Mouse (Mus musculus) heart, postnatal 4 days (tissue): ENCODE data around the gene Dhx57. TPM values are rescaled to one million over a fixed set of nuclear protein-coding genes. Genes with fewer than 3 reads are reported as not detected.
"Not testable (repeated sequence)": the region's sequence is repeated elsewhere in the genome, so short reads cannot be mapped to it uniquely, and the experiment has no call there.

Source experiments
- DNase-seq: peaks from one replicate; pipeline ENCODE4 v3.0.0; 2021
- total RNA-seq, 2 experiments: library from RNA; stranded (reverse); gene quantifications; 2 replicates each; pipeline ENCODE4 v1.2.3; 2021

Gene Dhx57
- total RNA-seq, result 1 to 10 TPM; 9.2 to 9.3 TPM

DNA sequence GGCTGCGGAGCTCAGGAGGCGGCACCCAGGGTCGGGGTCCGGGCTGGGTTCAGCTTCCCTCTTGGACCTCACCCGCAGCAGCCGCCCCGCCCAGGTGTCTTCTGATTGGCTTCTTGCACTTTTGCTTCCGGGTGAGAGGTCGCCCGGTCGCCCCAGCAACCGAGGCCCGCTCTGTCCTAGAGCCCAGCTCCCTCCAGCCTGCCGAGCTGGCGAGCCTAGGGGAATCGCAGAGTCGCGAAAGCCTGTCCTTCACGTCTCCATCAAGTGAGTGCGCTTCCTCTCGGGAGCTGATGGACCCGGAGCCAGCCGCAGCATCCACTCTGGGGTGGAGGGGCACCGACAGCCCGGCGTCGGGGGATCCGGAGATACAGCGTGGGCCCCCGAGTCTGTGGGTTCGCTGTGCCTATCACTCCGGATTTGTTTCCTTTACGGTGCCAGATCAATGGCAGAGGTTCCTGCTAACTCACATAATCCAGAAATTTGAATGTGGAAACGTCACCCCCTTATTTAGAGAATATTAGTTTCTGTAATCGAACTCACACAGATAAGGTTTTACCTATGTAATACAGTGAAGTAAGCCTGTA lies at the start of gene Dhx57, which contains the start of gene Morn2:
Gene Dhx57 (minus strand): TSS at position 403 of the 584 bp plus-strand sequence.
Gene Morn2 (plus strand): TSS at position 130 of the 584 bp plus-strand sequence.
- DNase-seq, result peak; percentile 99

GRCm38 (mm10) chr17:80332386-80332785 lies 42.1 kb upstream of the Dhx57 start:
- DNase-seq, result peak; percentile 7

- DNase-seq, result no peak
Observed at GRCm38 (mm10) chr17:80326431-80326830, 36.2 kb upstream of the Dhx57 start.

DNA sequence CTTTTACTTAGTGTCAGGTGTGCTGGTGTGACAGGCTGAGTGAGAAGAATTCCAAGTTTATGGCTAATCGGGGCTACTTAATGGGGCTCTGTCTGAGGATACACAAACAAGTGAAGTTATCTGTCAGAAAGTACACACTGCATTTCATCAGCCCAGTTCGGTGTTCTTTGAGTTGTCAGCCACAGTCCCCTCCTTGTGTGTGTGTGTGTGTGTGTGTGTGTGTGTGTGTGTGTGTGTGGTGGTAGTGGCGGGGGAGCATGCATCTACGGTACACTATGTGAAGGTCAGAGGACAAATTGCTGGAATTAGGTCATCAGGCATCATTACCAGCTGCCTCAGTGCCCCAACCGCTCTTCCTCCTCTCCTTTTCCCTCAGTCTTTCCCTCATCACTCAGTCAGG lies 35.2 kb upstream of the Dhx57 start:
- DNase-seq, result no peak

GRCm38 (mm10) chr17:80324521-80324920 lies 34.2 kb upstream of the Dhx57 start:
- no peak for DNase-seq

DNA sequence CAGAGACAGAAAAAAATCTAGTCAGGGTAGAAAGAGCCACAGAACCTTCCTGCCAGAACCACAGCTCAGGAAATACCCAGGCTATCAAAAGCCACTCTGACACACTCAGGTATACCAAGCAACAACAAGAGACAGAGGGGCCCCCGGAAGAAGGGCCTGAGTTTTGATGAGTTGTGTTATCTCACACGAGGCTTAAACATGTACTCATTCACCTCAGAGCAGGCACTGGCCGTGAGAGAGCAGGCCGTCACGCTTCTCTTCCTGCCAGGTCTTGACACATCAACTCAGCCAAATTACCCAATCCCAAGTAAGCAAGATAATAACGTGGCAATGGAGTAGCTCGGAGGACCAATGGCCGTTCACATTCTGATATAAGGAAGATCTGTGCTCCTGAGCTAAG lies 33.4 kb upstream of the Dhx57 start:
- DNase-seq, result no peak

DNA sequence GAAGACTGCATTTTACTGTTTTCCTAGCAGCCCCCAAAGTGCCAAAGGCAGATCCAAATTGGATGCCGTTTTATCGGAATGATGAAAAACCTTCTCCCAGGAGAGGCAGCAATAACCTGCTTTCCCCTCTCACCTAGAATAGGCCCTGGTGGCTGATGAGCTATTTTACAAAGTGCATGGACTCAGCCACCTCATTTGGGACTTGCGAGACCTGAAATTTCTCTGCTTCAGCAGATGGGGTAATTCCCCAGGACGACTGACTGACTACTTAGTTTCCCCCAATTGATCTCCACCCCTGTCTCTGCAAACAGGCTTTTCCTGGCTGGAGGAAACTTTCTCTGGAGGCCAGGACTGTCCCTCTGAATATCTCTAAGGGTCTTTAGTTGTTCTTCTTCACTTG lies 32.7 kb upstream of the Dhx57 start:
- no peak for DNase-seq

- DNase-seq, result no peak
Observed at GRCm38 (mm10) chr17:80322228-80322627, 32.0 kb upstream of the Dhx57 start.

- no peak for DNase-seq
Observed at GRCm38 (mm10) chr17:80312405-80312804, 22.1 kb upstream of the Dhx57 start.

DNA sequence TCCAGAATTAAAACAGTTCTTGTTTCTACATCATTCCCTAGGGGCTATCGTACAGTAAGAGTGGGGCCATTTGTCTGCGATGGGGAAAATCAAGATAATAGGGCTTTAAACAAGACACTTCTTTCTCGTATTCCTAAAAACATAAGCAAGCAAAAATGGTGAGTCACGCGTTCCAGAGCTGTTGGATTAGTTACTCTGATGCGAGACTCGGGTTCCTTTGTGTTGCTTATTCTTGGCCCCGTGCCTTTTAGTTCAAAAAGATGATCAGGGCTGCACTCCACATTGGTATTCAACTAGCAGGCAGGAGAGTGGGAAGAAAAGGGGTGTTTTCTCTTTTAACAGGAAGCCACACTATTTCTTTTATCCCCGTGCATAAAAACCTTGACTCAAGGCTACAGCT lies 21.5 kb upstream of the Dhx57 start:
- DNase-seq, result peak; percentile 7

- DNase-seq, result no peak
Observed at GRCm38 (mm10) chr17:80307251-80307650, 17.0 kb upstream of the Dhx57 start, which contains the start of gene Arhgef33. Gene Arhgef33, plus strand, starts transcription at chr17:80307407.

- DNase-seq, result no peak
Observed at GRCm38 (mm10) chr17:80298844-80299243, 8.6 kb upstream of the Dhx57 start.

DNA sequence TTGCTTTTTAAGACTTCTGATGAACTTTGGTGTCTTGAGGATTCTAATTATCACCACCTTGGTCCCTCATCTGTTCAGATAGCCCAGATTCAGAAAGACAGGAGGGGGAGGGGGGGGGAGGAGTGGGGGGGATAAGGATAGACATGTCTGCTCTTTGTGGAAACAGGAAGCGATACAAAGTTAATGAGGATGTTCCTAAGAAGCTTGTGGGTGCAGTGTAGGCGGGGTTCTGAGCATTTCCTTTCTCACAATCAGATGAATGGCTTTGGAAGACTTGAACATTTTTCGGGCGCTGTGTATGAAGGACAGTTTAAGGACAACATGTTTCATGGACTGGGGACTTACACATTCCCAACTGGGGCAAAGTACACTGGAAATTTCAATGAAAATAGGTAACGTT lies 5.0 kb upstream of the Dhx57 start:
- no peak for DNase-seq

- DNase-seq, result peak; percentile 50
Observed at GRCm38 (mm10) chr17:80291148-80291547, 872 bp upstream of the Dhx57 start.

DNA sequence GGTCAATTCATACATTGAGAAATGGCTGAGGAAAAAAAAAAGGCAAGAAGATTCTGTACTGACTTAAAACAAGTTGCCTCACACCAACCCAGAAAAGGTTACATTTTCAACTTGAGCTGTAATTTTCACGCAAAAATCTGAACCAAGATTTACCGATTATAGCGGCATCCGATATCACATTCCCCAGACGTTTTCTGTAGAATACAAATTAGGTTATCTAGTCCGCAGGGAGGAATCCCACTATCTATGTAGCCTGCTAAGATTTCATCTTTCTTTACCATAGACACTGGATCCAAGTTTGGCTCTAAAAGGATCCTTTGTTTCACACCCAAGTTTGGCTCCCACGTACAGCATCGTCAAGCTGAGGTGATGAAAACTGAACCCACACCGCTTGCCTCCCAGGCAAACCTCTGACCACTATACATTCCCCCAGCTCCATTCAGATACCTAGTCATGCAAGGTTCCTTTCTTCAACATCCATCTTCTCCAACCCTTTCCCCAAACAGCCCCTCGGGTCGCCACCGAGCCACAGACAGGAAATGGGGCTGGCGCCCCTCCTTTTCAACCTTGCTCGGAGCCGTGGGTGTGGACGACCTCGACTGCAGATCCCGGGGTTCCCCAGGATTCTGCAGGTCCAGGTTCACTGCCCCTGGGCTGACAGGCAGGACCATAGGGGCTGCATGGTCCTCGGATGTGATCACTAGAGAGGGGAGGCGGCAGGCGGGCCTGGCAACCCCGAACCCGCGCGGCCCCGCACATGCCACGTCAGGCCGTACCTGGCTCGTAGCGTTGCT lies 799 bp downstream of the Dhx57 start:
- no peak for DNase-seq

GRCm38 (mm10) chr17:80288012-80288411 lies 2.3 kb downstream of the Dhx57 start:
- no peak for DNase-seq

- no peak for DNase-seq
Observed at GRCm38 (mm10) chr17:80284446-80284845, 5.8 kb downstream of the Dhx57 start.

DNA sequence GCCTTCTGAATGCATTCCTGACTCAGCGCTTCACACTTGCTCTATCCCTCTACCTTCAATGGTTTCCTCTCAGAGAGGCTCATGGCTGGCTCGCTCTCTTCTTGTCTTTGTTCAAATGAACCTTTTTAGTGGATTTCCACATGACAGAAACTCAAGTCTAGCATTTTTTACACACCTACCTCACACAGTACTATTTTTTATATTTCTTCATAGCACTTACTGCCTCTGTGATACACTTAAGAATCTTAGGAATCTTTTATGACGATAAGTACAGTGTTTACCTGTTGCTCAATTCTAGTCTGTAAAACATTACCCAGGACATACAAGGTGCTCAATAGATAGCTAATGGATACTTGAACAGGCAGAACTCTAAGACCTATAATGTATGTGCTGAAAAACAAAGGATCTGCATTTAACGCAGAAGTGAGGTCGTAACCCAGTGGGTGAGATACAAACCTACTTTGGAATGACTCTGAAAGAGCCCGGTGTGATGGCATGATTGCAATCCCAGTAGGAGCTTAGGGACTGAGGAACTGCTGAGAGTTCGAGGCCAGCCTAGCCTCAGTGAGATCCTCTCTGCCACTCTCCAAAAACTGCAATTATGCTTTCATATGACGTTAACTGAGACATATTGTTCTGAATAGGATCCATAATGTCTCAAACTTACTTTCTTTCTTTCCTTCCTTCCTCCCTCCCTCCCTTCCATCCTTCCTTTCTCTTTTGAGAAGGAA lies 10.8 kb downstream of the Dhx57 start:
- DNase-seq, result no peak

GRCm38 (mm10) chr17:80278255-80278654 lies 12.0 kb downstream of the Dhx57 start:
- DNase-seq, result no peak

- not testable (repeated sequence) for DNase-seq
Observed at GRCm38 (mm10) chr17:80270622-80271021, 19.7 kb downstream of the Dhx57 start.

DNA sequence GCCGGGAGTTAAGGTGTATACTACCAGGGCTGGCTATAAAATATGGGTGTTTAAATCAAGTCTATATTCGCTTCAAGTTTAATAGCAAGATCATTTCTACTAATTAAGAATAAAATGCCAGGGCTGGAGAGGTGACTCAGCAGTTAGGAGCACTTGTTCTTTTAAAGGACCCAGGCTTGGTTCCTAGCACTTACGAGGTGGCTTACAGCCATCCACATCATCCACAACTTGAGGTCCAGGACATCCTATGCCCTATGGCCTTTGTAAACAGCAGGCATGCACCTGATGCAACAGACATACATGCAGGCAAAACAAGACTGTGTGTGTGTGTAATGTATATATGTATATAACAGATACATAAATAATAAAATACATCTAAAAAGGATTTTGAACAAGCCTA lies 22.1 kb downstream of the Dhx57 start:
- no peak for DNase-seq

GRCm38 (mm10) chr17:80267065-80267464 lies 23.2 kb downstream of the Dhx57 start:
- no peak for DNase-seq

DNA sequence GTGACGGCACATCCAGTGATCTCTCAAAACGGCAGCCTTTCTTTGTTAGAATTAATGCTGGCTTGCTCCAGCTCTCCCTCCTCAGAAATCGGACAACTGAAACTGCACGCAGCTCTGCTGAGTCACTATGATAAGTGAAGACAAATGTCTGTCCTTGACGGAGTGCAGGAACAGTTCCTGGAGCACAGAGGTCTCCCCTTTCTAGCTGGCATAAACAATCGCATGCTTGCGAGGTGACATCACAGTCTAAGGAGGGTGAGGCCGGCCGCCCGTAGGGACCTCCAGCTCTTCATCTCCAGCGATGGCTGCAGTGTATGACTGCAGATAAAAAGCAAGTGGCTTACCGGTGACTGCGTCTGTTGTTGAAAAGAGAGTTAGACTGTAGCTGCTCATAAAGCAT lies 35.1 kb downstream of the Dhx57 start:
- peak; percentile 80 for DNase-seq
